Mouse (Mus musculus): ENCODE measurements around the gene Kpna6.

The Kpna6 gene

GRCm38 (mm10) chr4:129618031-129618430 lies 54.5 kb downstream of the Kpna6 start:
- DNase-seq (ENCODE audit: low spot score in 2 of 2) = no peak

GRCm38 (mm10) chr4:129617121-129617641 lies 55.4 kb downstream of the Kpna6 start:
- no peak for DNase-seq (ENCODE audit: low spot score in 2 of 2)

GRCm38 (mm10) chr4:129616631-129617030 lies 55.9 kb downstream of the Kpna6 start:
- DNase-seq (ENCODE audit: low spot score in 2 of 2) = no peak

- DNase-seq (ENCODE audit: low spot score in 2 of 2) = no peak
Observed at GRCm38 (mm10) chr4:129615801-129616290, 56.7 kb downstream of the Kpna6 start.

- DNase-seq (ENCODE audit: low spot score in 2 of 2) = no peak
Observed at GRCm38 (mm10) chr4:129614093-129614492, 58.5 kb downstream of the Kpna6 start, which contains the start of gene Dcdc2b. Gene Dcdc2b (minus strand): TSS chr4:129614257.

- DNase-seq (ENCODE audit: low spot score in 2 of 2) = no peak
Observed at GRCm38 (mm10) chr4:129610472-129610871, 62.1 kb downstream of the Kpna6 start.

GRCm38 (mm10) chr4:129610026-129610425 lies 62.5 kb downstream of the Kpna6 start:
- DNase-seq (ENCODE audit: low spot score in 2 of 2) = no peak

- DNase-seq (ENCODE audit: low spot score in 2 of 2) = no peak
Observed at GRCm38 (mm10) chr4:129609139-129609631, 63.4 kb downstream of the Kpna6 start.

GRCm38 (mm10) chr4:129608426-129609025 lies 64.0 kb downstream of the Kpna6 start:
- DNase-seq (ENCODE audit: low spot score in 2 of 2) = peak in 1 of 2 experiments; percentile 77

GRCm38 (mm10) chr4:129600233-129601158 lies 72.1 kb downstream of the Kpna6 start, which contains the start of the genes Eif3i and Tmem234:
Gene Eif3i (minus strand): TSS chr4:129600648.
Gene Tmem234 (plus strand): TSS chr4:129600668.
- DNase-seq (ENCODE audit: low spot score in 2 of 2) = peak; percentile 75 to 83
